Mouse (Mus musculus) Patski (cell line): ENCODE results near the gene Faah. TPM values are rescaled to one million over a fixed set of nuclear protein-coding genes. Genes with fewer than 3 reads are reported as not detected.

Experiments
- ATAC-seq: fragments of 100-300 bp; one replicate; pipeline ENCODE4 v1.8.0; 2021
- CTCF ChIA-PET: fragments of 350-600 bp; sonication (Branson Sonifier 250); formaldehyde crosslinking; loops from one replicate; lab custom pipeline; 2022; ENCODE audit warnings: inconsistent platforms; lab: Charles Lee
- POLR2A ChIA-PET: fragments of 350-600 bp; sonication (Branson Sonifier 250); formaldehyde crosslinking; loops from one replicate; lab custom pipeline; 2022; ENCODE audit warnings: antibody characterized with exemption, inconsistent platforms; lab: Charles Lee
- DNase-seq: peaks from one replicate; pipeline ENCODE4 v3.0.0-alpha.2; 2011; ENCODE audit warnings: low read depth, low spot score
- H3K27me3 ChIP-seq: fragments of 371-371 bp; one replicate; pipeline ENCODE4 v1.5.1; 2021
- CTCF ChIP-seq: fragments of 100-300 bp; IDR thresholded peaks from one replicate; pipeline ENCODE4 v1.5.1; 2021
- in situ Hi-C: fragments of 300-500 bp; cut with MboI; formaldehyde crosslinking; loops from 3 replicates; pipeline ENCODE4 v1.11.1; 2018; ENCODE audit warnings: low pct_unique_long_range_greater_than_20kb, mixed read lengths
- polyA plus RNA-seq: library from polyadenylated mRNA; unstranded; gene quantifications from one replicate; pipeline ENCODE4 v1.2.3, GENCODE M21; 2021

The Faah gene
- polyA plus RNA-seq, 1 experiment from 2014 or later: 3.4 TPM

- H3K27me3 ChIP-seq: peaks cover 6% of the 10 kb centered on the region
- TF ChIP-seq CTCF: no peak
- CTCF ChIA-PET: interaction anchor here (0.8 to 2.7 kb wide), 4 partner anchors 8 to 52 kb away, joined by 3 to 13 read pairs (median 5); no protein-coding TSS in a partner anchor
- ATAC-seq (no peak), DNase-seq (no peak)
- POLR2A ChIA-PET: no interaction called here
- in situ Hi-C loops: loop anchor here (5.0 kb wide), 2 partner anchors 48 to 223 kb away; no protein-coding TSS in a partner anchor
Observed at GRCm38 (mm10) chr4:115954656-115955493, 62.9 kb downstream of the Faah start.

GRCm38 (mm10) chr4:115953559-115953958 lies 64.2 kb downstream of the Faah start:
- in situ Hi-C loops: loop anchor here (5.0 kb wide), 2 partner anchors 46 to 221 kb away; no protein-coding TSS in a partner anchor
- TF ChIP-seq CTCF: no peak
- ATAC-seq (no peak), DNase-seq (no peak)
- H3K27me3 ChIP-seq: peaks cover 6% of the 10 kb centered on the region
- ChIA-PET POLR2A (interaction anchor here (1.0 kb wide), 1 partner anchor 50 kb away, joined by 4 read pairs; no protein-coding TSS in a partner anchor), CTCF (interaction anchor here (0.9 to 2.7 kb wide), 7 partner anchors 7 to 221 kb away, joined by 3 to 13 read pairs (median 3); no protein-coding TSS in a partner anchor)

GRCm38 (mm10) chr4:115952758-115953157 lies 65.0 kb downstream of the Faah start:
- CTCF ChIA-PET: interaction anchor here (0.9 to 2.7 kb wide), 6 partner anchors 8 to 220 kb away, joined by 3 to 13 read pairs (median 5); no protein-coding TSS in a partner anchor
- peaks cover 6% of the 10 kb centered on the region for H3K27me3 ChIP-seq
- in situ Hi-C loops: loop anchor here (5.0 kb wide), 2 partner anchors 45 to 220 kb away; no protein-coding TSS in a partner anchor
- no peak for ATAC-seq
- POLR2A ChIA-PET: interaction anchor here (0.7 kb wide), 1 partner anchor 220 kb away, joined by 3 read pairs; no protein-coding TSS in a partner anchor
- DNase-seq: no peak
- TF ChIP-seq CTCF: peak; percentile 58

DNA sequence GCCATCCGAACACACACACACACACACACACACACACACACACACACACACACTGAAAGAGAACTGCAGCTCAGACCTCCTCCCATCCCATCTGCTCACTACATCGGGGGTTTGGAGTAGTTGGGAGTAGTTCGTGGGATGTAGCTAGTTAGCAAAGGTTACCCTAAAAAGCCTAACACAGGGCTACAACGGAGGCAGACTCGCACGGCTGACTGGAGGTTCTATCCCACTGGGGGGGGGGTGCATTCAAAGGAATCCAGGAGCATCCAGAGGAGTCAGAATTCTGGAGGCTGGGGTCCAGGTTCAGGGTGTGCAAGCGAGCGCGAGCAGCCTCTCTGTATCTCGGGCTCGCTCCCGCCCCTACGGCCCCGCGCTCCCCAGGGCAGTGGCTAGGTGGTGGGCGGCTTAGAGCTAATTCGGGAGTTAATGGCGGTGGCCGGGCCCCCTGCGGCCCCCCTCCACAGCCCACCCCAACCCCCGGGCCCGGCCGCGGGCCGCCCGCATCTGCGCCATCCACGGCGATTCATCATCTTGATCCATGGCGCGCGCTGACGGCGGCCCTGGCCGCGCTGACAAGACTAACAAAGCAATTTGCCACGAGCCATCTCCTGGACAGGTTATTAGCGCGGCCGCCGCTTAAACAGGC lies 73.9 kb downstream of the Faah start:
- in situ Hi-C loops: loop anchor here (25.0 kb wide), 1 partner anchor 456 kb away; the partner anchor contains the start of gene Cyp4a14
- ChIA-PET CTCF (no interaction called here), POLR2A (interaction anchor here (0.6 kb wide), 1 partner anchor 231 kb away, joined by 4 read pairs; no protein-coding TSS in a partner anchor)
- DNase-seq (no peak), ATAC-seq (no peak)
- H3K27me3 ChIP-seq: peaks cover 28% of the 10 kb centered on the region
- TF ChIP-seq CTCF: no peak

DNA sequence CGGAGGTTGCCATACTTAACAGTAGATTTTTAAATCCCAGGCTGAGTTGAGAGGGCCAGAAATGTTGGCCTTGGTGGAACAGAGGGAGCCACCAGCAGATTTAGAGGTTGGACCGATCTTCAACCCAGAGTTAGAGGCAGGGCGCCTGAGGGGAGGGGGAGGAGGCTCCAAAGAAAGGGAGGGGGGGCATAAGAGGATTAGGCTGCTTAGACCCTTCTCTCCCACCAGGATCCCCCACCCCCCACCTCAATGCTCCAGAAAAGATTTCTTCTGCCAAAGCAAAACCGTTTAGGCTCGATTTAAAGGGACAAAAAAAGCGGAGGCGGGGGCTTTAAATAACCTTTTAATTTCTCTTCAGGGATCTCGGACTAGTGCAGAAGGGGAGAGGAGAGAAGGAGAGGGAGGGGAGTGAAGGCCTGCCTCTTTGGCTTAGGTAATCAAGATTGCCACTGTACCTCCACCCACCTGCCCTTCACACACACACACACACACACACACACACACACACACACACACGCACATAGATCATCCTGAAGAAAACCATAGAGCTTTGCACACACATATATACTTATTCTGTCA lies 76.4 kb downstream of the Faah start:
- ATAC-seq (no peak), DNase-seq (no peak)
- CTCF ChIA-PET: no interaction called here

DNA sequence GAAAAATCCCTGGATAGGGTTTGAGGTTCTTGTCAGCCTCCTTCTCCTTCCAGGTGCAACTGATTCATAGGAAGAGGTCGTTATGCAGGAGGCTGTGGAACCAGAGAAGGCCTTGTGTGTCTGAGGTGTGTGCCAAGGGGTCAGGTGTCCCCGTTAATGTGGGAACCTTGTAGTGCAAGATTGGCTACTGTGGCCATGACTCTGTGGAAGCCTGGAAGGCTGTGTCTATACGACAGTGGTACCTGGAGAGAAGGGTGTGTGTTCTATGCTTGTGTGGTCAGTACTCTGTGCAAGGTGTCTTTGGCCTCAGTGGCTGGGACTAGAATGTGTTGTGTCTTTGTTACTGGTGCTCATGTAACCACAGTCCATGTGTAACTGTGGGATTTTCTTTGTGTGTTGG lies 77.0 kb downstream of the Faah start:
- peaks cover 34% of the 10 kb centered on the region for H3K27me3 ChIP-seq
- ChIA-PET POLR2A (no interaction called here), CTCF (no interaction called here)
- DNase-seq (no peak), ATAC-seq (no peak)
- no peak for TF ChIP-seq CTCF
- in situ Hi-C loops: loop anchor here (25.0 kb wide), 1 partner anchor 453 kb away; the partner anchor contains the start of gene Cyp4a14

More for the DNA sequence above, 76.4 kb downstream of the Faah start:
- no peak for TF ChIP-seq CTCF
- in situ Hi-C loops: loop anchor here (25.0 kb wide), 1 partner anchor 454 kb away; the partner anchor contains the start of gene Cyp4a14
- peaks cover 33% of the 10 kb centered on the region for H3K27me3 ChIP-seq
- POLR2A ChIA-PET: no interaction called here

- no peak for TF ChIP-seq CTCF
- no peak for ATAC-seq
- ChIA-PET CTCF (no interaction called here), POLR2A (no interaction called here)
- H3K27me3 ChIP-seq: peaks cover 35% of the 10 kb centered on the region
- in situ Hi-C loops: loop anchor here (25.0 kb wide), 1 partner anchor 452 kb away; the partner anchor contains the start of gene Cyp4a14
- no peak for DNase-seq
Observed at GRCm38 (mm10) chr4:115939295-115940102, 78.2 kb downstream of the Faah start, which contains the start of gene Dmbx1. Dmbx1 (minus strand) TSS chr4:115939926.

DNA sequence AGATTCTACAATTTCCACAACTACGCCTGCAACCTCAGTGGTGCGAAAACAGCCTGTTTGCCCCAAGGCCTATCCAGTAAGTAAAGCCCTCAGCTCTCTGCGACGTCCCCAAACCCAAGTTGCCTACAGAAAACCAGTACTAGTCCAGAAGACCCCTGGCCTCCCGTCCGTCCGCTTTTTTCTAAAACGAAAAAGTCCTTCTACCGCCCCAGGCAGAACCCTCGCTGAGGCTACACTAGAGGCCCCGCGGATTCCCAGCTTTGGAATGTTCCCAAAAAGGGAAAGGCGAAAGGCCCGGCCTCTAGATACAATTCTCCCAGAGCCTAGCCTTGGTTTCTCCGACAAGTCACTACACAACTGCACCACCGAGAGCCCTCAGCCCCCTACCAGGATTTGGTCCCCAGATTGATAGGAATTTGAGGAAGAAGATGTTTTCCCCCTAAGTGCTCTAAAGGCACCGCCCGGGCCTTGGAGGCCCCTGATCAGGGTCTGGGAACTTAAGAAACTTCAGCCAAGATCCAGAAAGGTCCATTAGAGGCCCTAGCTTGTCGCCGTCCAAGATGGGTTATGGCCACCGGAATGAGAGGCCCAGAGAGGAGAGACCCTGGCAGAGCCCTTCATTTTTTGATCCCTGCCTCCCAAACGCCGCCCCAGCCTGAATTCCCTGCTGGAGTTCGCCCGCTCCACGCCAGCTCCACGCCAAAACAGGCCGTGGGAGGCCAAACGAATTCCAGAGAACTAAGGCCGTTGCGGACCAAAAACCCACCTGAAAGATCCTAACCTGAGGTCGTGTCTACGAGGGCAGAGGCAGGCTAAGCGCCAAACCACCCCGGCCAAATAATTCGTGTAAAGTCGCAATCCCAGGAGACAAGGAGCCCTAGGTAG lies 79.2 kb downstream of the Faah start:
- no peak for DNase-seq
- TF ChIP-seq CTCF: no peak
- ChIA-PET POLR2A (no interaction called here), CTCF (no interaction called here)
- in situ Hi-C loops: loop anchor here (25.0 kb wide), 1 partner anchor 451 kb away; the partner anchor contains the start of gene Cyp4a14
- ATAC-seq: no peak
- peaks cover 40% of the 10 kb centered on the region for H3K27me3 ChIP-seq
